Mouse (Mus musculus): ENCODE measurements around the gene Trhr2.
"Not testable (repeated sequence)": the region's sequence is repeated elsewhere in the genome, so short reads cannot be mapped to it uniquely, and the experiment has no call there.

The Trhr2 gene

GRCm38 (mm10) chr8:122332753-122333506 lies 27.6 kb downstream of the Trhr2 start:
- peak; percentile 74 for DNase-seq (ENCODE audit: low spot score)

- DNase-seq (ENCODE audit: low spot score) = no peak
Measured at GRCm38 (mm10) chr8:122331134-122331523, 29.4 kb downstream of the Trhr2 start.

GRCm38 (mm10) chr8:122330446-122331133 lies 30.0 kb downstream of the Trhr2 start:
- DNase-seq (ENCODE audit: low spot score) = no peak

GRCm38 (mm10) chr8:122329553-122330239 lies 30.9 kb downstream of the Trhr2 start:
- DNase-seq (ENCODE audit: low spot score) = no peak

GRCm38 (mm10) chr8:122329072-122329471 lies 31.5 kb downstream of the Trhr2 start:
- no peak for DNase-seq (ENCODE audit: low spot score)

- no peak for DNase-seq (ENCODE audit: low spot score)
Measured at GRCm38 (mm10) chr8:122326114-122326542, 34.4 kb downstream of the Trhr2 start.

GRCm38 (mm10) chr8:122325196-122325595 lies 35.4 kb downstream of the Trhr2 start:
- DNase-seq (ENCODE audit: low spot score) = no peak

- not testable (repeated sequence) for DNase-seq (ENCODE audit: low spot score)
Measured at GRCm38 (mm10) chr8:122323951-122324402, 36.6 kb downstream of the Trhr2 start.

GRCm38 (mm10) chr8:122322792-122323191 lies 37.8 kb downstream of the Trhr2 start:
- DNase-seq (ENCODE audit: low spot score) = no peak

GRCm38 (mm10) chr8:122322126-122322525 lies 38.4 kb downstream of the Trhr2 start:
- DNase-seq (ENCODE audit: low spot score) = no peak

GRCm38 (mm10) chr8:122321455-122321921 lies 39.1 kb downstream of the Trhr2 start:
- no peak for DNase-seq (ENCODE audit: low spot score)

- DNase-seq (ENCODE audit: low spot score) = no peak
Measured at GRCm38 (mm10) chr8:122320541-122320940, 40.0 kb downstream of the Trhr2 start.

GRCm38 (mm10) chr8:122319708-122320075 lies 40.9 kb downstream of the Trhr2 start:
- no peak for DNase-seq (ENCODE audit: low spot score)

- DNase-seq (ENCODE audit: low spot score) = no peak
Measured at GRCm38 (mm10) chr8:122319045-122319707, 41.4 kb downstream of the Trhr2 start.

- no peak for DNase-seq (ENCODE audit: low spot score)
Measured at GRCm38 (mm10) chr8:122317918-122318475, 42.5 kb downstream of the Trhr2 start.

- no peak for DNase-seq (ENCODE audit: low spot score)
Measured at GRCm38 (mm10) chr8:122316402-122316801, 44.1 kb downstream of the Trhr2 start.

GRCm38 (mm10) chr8:122314899-122315496 lies 45.5 kb downstream of the Trhr2 start:
- no peak for DNase-seq (ENCODE audit: low spot score)

GRCm38 (mm10) chr8:122313310-122313709 lies 47.2 kb downstream of the Trhr2 start:
- no peak for DNase-seq (ENCODE audit: low spot score)

- DNase-seq (ENCODE audit: low spot score) = no peak
Measured at GRCm38 (mm10) chr8:122312553-122312952, 48.0 kb downstream of the Trhr2 start.

GRCm38 (mm10) chr8:122311115-122311514 lies 49.4 kb downstream of the Trhr2 start:
- DNase-seq (ENCODE audit: low spot score) = no peak

- DNase-seq (ENCODE audit: low spot score) = no peak
Measured at GRCm38 (mm10) chr8:122309272-122309671, 51.3 kb downstream of the Trhr2 start.
